ENCODE assay signal across 1 mouse cellular context in genomic region chr9:44088877-44089608, GRCm38 (mm10).
A peak's percentile ranks its signal among the peaks of the same experiment; 100 is the strongest.
TF ChIP-seq lines count a peak whose summit lies in the region.

No protein-coding gene starts in this region.

TF ChIP-seq in MEL, 35 proteins besides CTCF, POLR2A, EP300 and RAD21:
- peak; percentile 11; the same call in 1 of the 2 replicates for TF ChIP-seq TCF12 (IDR thresholded peaks at IDR 0.05; ENCODE audit: low read depth, low read length)
- TF ChIP-seq MYC (IDR thresholded peaks at IDR 0.05; ENCODE audit: low read depth, low read length), result no peak
- TF ChIP-seq USF2 (IDR thresholded peaks at IDR 0.05; ENCODE audit: borderline replicate concordance in 1 of 2, insufficient read depth in 1 of 2, low read depth in 1 of 2, low read length in 2 of 2), result 0 out of 4 replicates have a peak, but pooled peaks of 1 of the 2 experiments have one; percentile 54
- no peak for TF ChIP-seq MXI1 (IDR thresholded peaks at IDR 0.05; ENCODE audit: low read depth, low read length)
- TF ChIP-seq SIN3A (IDR thresholded peaks at IDR 0.05; ENCODE audit: low read length), result peak; percentile 56; the same call in 1 of the 2 replicates
- no peak for TF ChIP-seq GATA1 (IDR thresholded peaks at IDR 0.05; ENCODE audit: low read depth, low read length)
- peak; percentile 29; the same call in 1 of the 2 replicates for TF ChIP-seq ELF1 (IDR thresholded peaks at IDR 0.05; ENCODE audit: low read depth, low read length)
- TF ChIP-seq USF1 (IDR thresholded peaks at IDR 0.05; ENCODE audit: low read depth, low read length), result peak; percentile 88
- peak; percentile 41 for TF ChIP-seq NELFE (IDR thresholded peaks at IDR 0.05; ENCODE audit: low read depth, low read length)
- TF ChIP-seq MEF2A (IDR thresholded peaks at IDR 0.05; ENCODE audit: extremely low read depth, insufficient replicate concordance, low read depth, low read length, poor library complexity, severe bottlenecking), result no peak
TF ChIP-seq in MEL: peak in this region for 6.
